Mouse (Mus musculus) adrenal gland, adult 10 weeks (tissue): ENCODE measurements around the gene Per1. TPM values are rescaled to one million over a fixed set of nuclear protein-coding genes. Genes with fewer than 3 reads are reported as not detected.

Experiments used
- polyA plus RNA-seq: library from polyadenylated mRNA; stranded (reverse); fragments of 350-450 nt; fragmentation: Illumina TruSeq; extraction: RNeasy Lipid Tissue Mini Kit (QIAGEN cat#74804); gene quantifications from one replicate; pipeline ENCODE4 v1.2.3, GENCODE M21; 2014; ENCODE audit warnings: low read depth, low replicate concordance

The Per1 gene
- 0.58 TPM for polyA plus RNA-seq

DNA sequence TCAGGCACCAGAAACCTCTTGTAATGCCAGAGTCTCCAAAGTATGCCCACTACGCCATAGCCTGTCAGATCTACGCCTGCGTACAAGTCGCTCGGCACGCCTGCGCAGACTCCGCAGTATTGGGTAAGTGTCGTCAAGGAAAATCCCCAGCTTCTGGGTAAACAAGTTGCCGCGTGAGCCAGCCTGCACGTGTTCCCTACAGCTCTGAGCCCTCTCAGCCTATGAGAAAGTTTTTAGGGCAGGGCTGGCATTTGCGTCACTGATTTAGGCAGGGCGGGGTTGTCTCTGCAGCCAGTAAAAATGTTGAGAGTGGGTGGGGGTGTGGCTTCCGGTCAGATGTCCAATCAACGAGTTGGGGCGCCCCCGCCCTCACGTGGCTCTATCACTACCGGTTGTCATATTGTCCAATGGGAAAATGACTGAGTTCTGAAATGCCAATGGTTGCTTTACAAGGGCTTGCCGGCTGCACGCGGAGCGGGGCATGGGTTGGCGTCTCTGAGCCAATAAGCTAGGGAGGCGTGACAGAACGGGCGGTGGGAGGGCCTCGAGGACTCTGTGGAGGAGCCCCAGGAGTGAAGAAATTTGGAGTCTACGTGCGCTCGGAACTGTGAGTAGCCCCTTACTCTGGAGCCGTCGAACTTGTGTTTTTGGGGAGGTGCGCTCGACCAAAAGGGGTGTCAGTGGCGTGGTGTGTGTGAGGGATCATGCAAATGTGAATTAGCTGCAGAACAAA lies at the start of gene Per1:
Gene Per1, plus strand, starts transcription at position 521 of the 733 bp plus-strand sequence.

DNA sequence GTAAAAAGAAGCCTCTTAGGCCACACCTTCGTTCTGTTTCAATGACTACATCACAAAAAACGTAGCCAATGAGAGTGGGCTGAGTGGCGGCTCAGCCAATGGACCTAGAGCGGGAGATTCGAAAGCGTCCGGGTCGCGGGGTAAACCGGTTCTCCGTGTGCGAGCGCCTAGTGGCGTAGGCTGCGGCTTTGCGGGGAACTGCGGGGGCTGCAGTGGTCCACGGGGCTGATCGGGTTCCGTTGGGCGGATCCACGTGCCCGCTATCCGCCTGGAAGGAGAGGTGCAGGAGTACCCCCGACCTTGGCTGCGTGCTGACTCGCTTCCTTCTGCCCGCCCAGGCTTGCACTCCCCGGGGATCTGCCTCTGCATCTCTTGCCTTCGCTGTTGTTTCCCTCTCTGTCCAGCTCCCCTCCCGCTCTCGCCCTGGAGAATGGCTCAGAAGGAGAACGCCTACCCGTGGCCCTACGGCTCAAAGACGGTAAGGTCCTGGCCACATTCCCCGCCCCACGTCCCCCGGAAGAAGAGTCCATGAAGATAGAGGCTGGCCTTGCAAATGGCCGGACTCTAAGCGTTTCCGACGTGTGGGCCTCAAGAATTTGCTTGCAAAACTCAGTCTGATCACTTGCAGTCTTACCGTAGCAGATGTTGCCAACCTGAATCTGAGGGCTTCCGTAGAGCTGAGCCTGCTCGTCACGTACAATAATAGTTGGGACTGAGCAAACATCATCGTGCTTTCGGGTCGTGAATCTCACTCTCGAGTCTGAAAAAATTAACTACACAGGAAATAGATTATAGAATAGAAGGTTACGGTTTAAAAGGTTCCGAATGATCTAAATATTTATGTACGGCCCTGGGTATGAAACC lies 49.3 kb upstream of the Per1 start, which contains the start of gene Aurkb:
Gene Aurkb, plus strand, starts transcription at position 117 of the 864 bp plus-strand sequence.

DNA sequence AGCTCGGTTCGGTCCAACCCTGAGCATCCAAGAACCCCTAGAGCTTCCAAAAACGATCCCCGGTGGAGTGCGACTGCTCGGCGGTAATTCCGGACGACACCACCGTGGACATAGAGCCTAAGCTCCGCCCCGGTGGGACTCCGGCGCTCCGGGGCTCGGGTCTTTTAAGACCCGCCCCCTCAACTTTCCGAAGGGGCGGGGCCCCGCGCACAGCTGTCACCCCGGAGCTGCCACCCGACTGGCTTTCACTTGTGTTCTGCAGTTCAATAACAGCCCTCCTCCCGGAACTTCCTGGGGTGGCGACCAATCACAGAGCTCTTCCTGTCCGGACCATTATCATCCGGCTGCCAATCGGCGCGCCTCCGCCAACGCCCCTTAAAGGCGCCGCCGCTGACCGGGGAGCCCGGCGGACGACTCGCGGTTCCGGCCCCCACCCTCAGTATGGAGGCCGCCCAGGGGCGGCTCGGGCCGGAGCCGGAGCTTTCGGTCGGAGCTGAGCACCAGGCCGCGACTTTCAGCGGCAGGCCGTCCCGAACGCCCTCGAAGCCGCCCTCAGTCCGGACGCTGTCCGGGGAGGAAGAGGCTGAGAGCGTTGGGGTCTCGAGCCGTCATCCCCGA lies 35.6 kb upstream of the Per1 start, which contains the start of gene Borcs6:
Gene Borcs6, plus strand, starts transcription at position 361 of the 618 bp plus-strand sequence.

DNA sequence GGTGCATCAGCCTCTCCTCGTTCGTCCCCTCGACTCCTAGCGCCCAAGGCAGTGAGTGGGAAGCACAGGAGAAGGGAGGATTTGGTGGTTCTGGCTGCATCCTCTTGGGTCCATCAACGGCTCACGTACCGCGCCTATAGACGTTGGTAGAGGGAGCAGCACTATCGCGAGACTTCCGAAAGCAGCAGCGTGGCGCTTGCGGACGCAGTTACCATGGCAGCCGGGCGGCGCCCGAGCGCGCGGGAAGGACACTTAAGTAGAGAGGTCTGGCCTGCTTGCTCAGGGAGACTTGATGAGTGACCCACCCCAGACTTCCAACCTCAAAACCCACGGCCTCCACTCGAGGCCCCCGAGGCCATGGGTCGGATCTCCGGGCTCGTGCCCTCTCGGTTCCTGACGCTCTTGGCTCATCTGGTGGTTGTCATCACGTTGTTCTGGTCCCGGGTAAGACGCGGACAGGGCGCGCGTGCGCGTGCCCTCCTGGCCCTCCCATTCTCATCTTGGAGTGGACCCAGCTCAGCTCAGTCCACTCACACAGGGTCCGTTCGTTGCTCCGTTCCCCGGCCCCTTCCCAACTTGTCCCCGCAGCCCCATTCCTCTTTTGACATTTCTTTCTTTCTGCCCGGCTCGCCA lies 24.3 kb upstream of the Per1 start, which contains the start of gene Tmem107:
Gene Tmem107, plus strand, starts transcription at position 217 of the 633 bp plus-strand sequence.

DNA sequence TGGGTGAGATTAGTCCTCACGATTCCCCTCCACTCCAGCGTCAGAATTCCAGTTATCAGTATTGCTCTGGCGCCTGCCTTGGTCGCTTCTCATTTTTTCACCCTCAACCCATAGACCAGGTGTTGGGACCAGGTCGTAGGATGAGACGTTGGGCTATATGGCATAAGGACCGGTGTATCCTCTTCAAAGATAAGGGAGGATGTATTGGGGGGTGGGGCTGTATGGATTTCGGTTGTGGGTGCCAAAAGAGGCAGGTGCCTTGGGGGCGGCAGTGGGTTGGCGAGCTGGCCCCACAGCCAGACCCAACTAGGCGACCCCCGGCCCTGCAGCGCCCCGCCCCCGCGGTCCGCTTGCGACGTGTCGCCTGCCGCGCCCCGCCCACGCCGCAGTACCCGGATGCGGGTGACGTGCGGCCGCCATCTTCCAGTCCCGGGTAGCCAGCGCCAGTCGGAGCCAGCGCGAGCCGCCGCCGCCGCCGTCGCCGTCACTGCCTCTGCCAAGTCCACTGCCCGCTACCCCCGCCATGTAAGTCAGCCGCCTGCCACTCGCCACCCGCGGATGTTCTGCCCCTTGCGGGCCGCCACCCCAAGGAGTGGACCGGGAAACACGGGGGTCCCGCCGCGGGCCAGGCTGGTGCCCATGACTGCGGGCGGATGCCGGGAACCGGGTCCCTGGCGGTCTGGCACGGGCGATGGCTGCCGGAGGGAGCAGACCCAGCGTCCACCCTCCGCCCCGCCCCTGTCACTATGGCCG lies 6.7 kb upstream of the Per1 start, which contains the start of gene Vamp2:
Gene Vamp2, plus strand, starts transcription at position 388 of the 753 bp plus-strand sequence.

DNA sequence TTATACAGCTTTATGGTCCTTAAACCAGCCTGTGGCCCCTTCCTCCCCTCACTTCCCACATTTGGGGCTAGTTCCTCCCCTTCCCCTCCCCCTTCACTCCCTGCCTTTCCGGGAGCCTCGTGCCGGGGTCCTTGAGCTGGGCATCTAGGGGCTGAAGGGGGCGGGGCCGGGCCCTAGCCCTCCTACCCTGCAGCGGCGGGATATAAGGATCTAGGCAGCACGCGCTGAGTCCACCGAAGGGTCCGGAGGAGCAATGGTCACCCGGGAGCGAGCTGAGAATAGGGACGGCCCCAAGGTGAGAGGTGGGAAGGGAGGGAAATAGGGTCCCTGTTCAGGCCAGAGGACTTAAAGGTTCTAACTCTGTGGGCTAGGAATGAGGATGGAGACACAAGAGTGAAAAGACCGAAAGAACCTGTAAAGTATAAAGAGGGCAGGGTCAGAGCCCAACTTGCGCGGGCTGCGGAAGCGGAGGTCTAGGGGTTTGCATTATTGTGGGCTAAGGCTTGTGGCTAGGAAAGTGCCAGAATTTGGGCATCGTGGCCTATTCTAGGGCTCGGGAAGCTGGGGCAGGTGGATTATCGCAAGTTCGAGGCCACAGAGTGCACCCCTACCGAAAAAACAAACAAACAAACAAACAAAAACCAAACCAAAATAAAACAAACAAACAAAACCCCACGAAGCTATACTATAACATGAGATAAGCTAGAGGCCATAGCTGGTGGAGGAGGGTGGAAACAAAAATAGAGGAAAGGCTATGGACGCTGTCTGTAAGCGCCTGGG lies 25.4 kb downstream of the Per1 start, which contains the start of gene Hes7:
Gene Hes7, plus strand, starts transcription at position 184 of the 780 bp plus-strand sequence.

DNA sequence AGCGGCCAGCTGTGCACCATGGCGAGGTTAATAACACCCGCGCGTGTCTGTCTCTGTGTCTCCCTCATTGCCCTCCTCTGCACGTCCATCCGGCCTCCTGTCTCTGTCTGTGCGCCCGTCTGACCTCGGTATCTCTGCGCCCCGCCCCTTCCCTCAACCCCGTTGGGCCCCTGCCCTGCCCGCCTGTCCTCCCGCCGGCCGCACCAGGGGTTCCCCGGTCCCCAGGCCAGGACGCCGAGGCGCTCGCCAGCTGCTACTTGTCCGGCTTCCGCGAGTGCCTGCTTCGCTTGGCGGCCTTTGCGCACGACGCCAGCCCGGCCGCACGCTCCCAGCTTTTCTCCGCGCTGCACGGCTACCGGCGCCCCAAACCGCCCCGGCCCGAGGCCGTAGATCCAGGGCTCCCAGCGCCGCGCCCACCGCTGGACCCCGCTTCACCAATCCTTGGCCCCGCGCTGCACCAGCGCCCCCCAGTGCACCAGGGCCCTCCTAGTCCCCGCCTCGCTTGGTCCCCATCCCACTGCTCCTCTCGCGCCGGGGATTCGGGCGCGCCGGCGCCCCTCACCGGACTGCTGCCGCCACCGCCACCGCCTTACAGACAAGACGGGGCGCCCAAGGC lies 27.4 kb downstream of the Per1 start, which contains the start of gene 9130213A22Rik:
Gene 9130213A22Rik, minus strand, starts transcription at position 254 of the 616 bp plus-strand sequence.

DNA sequence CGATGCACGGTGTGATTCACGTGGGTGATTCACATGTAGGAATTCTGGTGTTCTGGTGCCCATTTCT lies 30.7 kb downstream of the Per1 start, which contains the start of gene Aloxe3:
Gene Aloxe3, plus strand, starts transcription at position 45 of the 67 bp plus-strand sequence.

DNA sequence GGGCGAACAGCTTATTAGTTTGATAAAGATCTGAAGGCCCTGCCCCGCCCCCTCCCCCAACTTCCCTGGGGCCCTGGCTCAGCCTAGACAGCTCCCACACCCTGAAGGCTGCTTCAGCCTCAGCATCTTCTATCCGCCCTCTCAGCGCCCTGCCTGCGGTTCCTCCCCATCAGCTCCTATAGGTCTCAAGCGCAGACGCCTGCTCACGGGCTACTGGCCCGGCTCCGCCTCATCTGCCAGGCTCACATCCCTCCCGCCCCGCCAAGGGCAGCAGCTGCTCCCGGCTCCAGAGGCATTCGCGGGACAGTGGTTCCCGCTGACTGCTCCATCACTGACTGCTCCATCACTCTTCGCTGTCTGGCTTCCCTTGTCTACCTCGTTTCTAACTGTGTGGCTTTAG lies 61.8 kb downstream of the Per1 start, which contains the start of gene Alox12b:
Gene Alox12b, plus strand, starts transcription at position 190 of the 400 bp plus-strand sequence.

Other genes with a start within 250 kb of the Per1 start
- gene Ndel1, start 223.4 kb upstream of the Per1 start, polyA plus RNA-seq, result 142 TPM
- not detected for gene Rnf222, start 206.7 kb upstream of the Per1 start, polyA plus RNA-seq
- gene Rpl26, start 193.6 kb upstream of the Per1 start, polyA plus RNA-seq, result 139 TPM
- not detected for gene Odf4, start 168.1 kb upstream of the Per1 start, polyA plus RNA-seq
- 6.4 TPM for gene Arhgef15, start 137.7 kb upstream of the Per1 start, polyA plus RNA-seq
- 28.6 TPM for gene Slc25a35, start 127.1 kb upstream of the Per1 start, polyA plus RNA-seq
- 6.2 TPM for gene Rangrf, start 120.0 kb upstream of the Per1 start, polyA plus RNA-seq
- 8.0 TPM for gene Pfas, start 86.8 kb upstream of the Per1 start, polyA plus RNA-seq
- 7.3 TPM for gene Ctc1, start 79.3 kb upstream of the Per1 start, polyA plus RNA-seq
- 1.4 TPM for gene Aurkb, start 49.6 kb upstream of the Per1 start, polyA plus RNA-seq
- gene Borcs6, start 35.5 kb upstream of the Per1 start, polyA plus RNA-seq, result 5.8 TPM
- gene Tmem107, start 24.4 kb upstream of the Per1 start, polyA plus RNA-seq, result 4.5 TPM
- gene Vamp2, start 6.7 kb upstream of the Per1 start, polyA plus RNA-seq, result 120 TPM
- gene Hes7, start 25.2 kb downstream of the Per1 start, polyA plus RNA-seq, result not detected
- gene 9130213A22Rik, start 27.4 kb downstream of the Per1 start, polyA plus RNA-seq, result not detected
- 0.17 TPM for gene Aloxe3, start 30.7 kb downstream of the Per1 start, polyA plus RNA-seq
- not detected for gene Alox12b, start 61.8 kb downstream of the Per1 start, polyA plus RNA-seq
- gene Alox8, start 102.6 kb downstream of the Per1 start, polyA plus RNA-seq, result not detected
- gene Gucy2e, start 141.8 kb downstream of the Per1 start, polyA plus RNA-seq, result not detected
- gene Cntrob, start 228.6 kb downstream of the Per1 start, polyA plus RNA-seq, result 1.8 TPM
- gene Trappc1, start 228.8 kb downstream of the Per1 start, polyA plus RNA-seq, result 58.0 TPM
- 14.0 TPM for gene Kcnab3, start 231.0 kb downstream of the Per1 start, polyA plus RNA-seq
- 15.8 TPM for gene Rnf227, start 245.2 kb downstream of the Per1 start, polyA plus RNA-seq